Mouse (Mus musculus) cerebellum, postnatal 4 days (tissue): ENCODE measurements around the gene Aqp9.

ENCODE experiments used
- DNase-seq, 2 experiments: peaks; one replicate each; pipeline ENCODE4 v3.0.0; 2022; ENCODE audit warnings: low spot score in 2 of 2, mixed read lengths in 1 of 2

Aqp9 gene

DNA sequence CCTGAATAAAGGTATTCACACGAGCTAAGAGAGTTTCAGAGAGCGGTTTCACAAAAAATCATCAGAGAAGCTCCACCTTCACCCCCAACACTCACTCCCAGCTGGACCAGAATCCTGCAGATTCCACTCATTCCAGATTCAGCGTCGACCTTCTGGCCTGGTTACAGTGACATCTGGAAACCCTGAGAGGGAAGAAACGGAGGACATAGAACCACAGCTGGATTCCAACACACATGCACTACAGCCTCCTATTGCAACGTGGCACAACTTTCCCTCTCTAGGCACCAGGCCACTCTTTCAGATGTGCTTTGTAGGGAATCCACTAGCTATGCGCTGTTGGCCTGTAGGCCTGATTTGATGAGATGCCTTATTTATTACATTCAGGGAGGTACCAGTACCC lies 102.0 kb downstream of the Aqp9 start:
- DNase-seq: no peak

DNA sequence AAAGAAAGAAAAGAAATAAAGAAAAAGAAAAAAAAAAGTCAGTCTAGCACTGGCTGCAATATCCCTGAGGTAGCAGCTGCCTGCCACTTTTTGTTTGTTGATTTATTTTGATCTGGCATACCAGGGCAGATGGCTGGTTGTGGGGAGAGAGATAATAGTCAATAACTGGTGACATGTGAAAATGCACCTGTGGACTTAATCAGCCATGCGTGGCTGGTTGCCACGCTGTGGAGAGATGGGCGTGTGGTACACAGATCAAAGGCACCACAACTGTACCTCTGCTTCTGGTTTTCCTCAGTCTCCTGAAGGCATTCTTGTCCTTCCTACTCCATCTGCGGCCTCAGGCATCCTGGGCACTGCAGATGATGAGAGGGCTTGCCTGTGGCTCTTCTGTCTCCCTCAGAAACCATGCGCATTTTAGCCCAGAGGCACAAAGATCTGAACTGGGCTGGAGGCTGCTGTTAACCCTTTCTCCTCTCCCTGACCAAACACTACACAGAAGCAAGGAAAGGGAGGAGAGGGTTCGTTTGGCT lies 103.1 kb downstream of the Aqp9 start:
- DNase-seq: no peak

DNA sequence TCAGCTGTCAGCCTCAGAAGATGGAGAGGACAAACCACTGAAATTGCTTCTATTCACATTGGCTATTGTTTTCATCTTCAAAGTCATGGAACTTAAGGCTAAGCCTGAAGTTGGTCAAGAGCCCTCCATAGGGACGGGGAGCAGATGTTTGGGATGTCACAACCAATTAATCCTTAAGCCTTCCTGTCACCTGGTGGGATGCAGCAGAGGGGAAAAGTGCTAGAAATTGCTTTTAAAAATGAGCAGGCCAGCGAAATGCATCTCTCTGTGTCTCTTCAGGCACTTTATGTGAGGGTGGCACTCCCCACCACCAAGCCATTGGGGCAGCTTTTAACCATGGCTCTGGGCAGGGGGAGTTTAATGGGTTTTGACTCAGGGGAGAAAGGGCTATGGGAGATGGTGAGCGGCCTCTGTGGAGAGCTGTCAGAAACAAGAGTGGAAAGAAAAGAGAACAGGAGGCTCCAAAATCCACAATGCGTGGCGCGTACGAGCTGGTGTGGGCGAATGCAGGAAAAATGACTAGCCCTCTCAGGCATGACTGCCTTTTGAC lies 104.1 kb downstream of the Aqp9 start:
- DNase-seq: no peak

DNA sequence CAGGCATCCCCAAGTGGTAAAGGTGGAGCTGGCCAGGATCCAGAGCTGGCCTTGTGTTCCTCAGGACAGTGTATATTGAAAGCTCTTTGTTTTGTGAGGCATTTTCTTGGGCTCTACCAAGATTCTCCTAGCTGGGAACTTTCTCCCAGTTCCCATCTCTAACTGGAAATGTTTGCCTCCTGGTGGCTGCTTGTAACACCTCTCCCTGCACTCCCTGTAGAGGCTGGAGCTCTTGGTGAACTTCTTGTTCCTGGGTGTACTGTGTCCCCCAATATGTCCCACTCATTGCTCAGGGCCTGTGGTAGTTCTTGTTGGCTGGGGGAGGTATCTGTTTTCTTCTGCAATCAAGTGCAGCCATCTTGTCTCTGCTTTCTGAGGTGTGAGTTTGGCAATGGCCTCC lies 104.9 kb downstream of the Aqp9 start:
- DNase-seq: no peak

DNA sequence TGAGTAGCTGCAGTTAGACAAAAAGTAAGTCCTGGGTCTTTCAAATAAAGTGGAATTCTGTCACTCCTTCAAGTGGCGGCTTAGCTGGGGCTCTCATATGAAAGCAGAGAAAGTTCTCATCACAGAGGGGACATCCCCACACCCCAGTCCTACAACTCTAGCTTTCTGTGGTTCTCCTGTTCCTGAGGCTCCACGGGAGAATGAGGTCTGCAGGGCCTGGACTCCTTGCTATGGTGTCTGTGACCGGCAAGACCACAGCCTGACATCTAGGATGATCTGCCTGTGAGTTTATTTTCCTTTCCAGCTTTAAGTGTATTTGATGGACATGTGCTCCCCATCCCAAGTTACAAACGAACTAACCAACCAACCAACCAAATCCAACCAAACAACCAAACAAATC lies 105.5 kb downstream of the Aqp9 start:
- DNase-seq: no peak

DNA sequence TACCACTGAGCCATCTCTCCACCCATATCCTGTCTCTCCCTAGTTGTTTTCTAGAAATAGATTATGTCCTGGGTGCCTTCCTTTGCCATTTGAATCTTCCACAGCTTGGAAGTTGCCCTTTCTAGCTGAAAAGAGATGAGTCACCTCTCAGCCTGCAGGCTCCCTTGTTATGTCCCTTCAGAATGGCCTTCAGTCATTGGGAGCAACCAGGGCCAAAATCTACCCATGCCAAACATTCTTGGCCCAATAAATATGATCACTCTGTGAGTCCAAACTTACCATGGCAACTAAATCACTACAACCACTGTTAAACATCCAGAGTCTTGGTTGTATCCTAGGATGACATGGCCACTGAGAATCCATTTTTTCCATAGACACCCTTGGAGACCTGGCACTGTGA lies 106.2 kb downstream of the Aqp9 start:
- DNase-seq: no peak
